Mouse (Mus musculus): ENCODE measurements around the gene Dok1. TPM values are rescaled to one million over a fixed set of nuclear protein-coding genes. Genes with fewer than 3 reads are reported as not detected.

Dok1 gene
- polyA plus RNA-seq, 1 experiment from 2014 or later: 14.9 TPM

DNA sequence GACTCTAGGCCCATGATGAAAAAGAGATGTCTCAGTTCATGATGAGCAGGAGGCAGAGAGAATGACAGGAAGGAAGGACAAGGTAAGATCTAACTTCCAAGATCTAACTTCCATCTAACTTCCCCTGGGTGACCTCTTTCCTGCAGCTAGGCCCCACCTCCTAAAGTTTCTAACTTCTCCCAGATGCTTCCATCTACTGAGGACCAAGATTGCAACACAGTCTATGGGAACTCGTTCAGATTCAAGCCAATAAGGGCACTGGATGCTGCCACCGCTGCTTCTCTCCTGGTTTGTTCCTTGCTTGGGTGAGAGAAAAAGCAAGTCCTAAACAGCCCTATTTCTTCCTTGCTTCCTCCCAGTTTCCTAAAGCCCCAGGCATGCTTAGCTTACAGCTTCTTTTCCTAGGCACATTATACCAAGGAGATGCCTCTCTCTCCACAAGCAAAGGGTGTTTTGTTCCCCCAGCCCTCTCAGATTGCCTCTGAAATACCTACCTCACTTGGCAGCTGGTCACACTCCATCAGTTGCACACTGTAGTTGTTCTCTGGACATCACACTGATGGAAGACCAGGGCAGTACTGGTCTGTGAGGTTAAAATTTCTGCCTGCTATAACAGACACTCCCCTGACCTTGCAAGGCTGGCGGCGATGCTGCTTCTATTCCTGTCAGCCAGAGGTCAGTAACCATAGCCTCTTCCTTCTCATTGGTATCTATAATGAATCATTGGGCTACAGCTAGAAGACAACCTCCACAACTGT is 12.3 kb downstream of the Dok1 start:
- H3K4me3 ChIP-seq: no peak overlapping the region
- 85% methylated on average over 4 of the region's 4 CpGs for WGBS
- no peaks in the 10 kb centered on the region for H3K36me3 ChIP-seq
- no peaks in the 10 kb centered on the region for H3K9me3 ChIP-seq (replicated peaks)
- H3K27ac ChIP-seq: no peak overlapping the region
- H3K27me3 ChIP-seq (ENCODE audit: low read depth, poor library complexity, severe bottlenecking): no peaks in the 10 kb centered on the region
- no peak for DNase-seq (ENCODE audit: low spot score)
- H3K4me1 ChIP-seq: peaks cover 4% of the 10 kb centered on the region

GRCm38 (mm10) chr6:83020121-83020520 is 13.2 kb downstream of the Dok1 start:
- 86% methylated on average over 6 of the region's 6 CpGs for WGBS
- Histone ChIP-seq H3K9me3 (replicated peaks) (no peaks in the 10 kb centered on the region), H3K36me3 (no peaks in the 10 kb centered on the region), H3K27ac (no peak overlapping the region), H3K4me1 (peaks cover 4% of the 10 kb centered on the region), H3K27me3 (ENCODE audit: low read depth, poor library complexity, severe bottlenecking) (no peaks in the 10 kb centered on the region), H3K4me3 (no peak overlapping the region)
- no peak for DNase-seq (ENCODE audit: low spot score)

DNA sequence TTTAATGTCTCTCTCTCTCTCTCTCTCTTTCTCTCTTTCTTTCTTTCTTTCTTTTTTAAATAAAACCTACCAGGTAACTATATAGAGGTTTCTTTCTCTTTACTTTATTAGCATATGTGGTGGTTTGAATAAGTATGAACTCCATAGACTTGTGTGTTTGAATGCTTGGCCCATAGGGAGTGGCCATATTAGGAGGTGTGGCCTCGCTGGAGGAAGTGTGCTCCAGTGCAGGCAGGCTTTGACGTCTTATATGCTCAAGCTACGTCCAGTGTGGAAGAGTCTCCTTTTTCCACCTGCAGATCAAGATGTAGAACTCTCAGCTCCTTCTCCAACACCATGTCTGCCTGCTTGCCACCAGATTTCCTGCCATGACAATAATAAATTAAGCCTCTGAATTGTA is 14.2 kb downstream of the Dok1 start:
- Histone ChIP-seq H3K4me3 (no peak overlapping the region), H3K9me3 (replicated peaks) (no peaks in the 10 kb centered on the region)
- WGBS: 80% methylated on average over 3 of the region's 3 CpGs

DNA sequence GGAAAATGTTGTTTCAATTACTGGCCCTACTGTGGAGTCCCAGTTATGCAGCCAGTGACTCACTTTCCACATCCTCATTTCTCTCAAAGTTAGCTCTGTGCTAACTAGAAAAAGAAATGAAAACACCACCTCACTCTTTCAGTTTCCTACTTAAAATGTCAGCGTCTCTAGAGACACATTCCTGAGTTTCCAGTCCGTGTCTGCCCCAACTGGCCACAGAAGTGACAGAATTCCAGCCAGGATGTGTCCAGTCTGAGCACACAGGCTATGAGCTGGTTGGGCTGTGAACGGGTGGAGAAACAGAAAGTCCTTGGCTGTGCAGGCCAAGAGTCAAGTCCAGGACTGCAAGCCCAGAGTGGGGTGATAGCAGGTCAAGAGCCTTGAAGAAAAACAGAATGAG is 16.1 kb downstream of the Dok1 start:
- 67% methylated on average over 3 of the region's 3 CpGs for WGBS
- Histone ChIP-seq H3K4me3 (no peak overlapping the region), H3K27me3 (ENCODE audit: low read depth, poor library complexity, severe bottlenecking) (no peaks in the 10 kb centered on the region), H3K36me3 (no peaks in the 10 kb centered on the region), H3K9me3 (replicated peaks) (no peaks in the 10 kb centered on the region), H3K4me1 (peaks cover 2% of the 10 kb centered on the region), H3K27ac (no peak overlapping the region)
- no peak for DNase-seq (ENCODE audit: low spot score)

More for the DNA sequence above, 14.2 kb downstream of the Dok1 start:
- Histone ChIP-seq H3K4me1 (peaks cover 1% of the 10 kb centered on the region), H3K36me3 (no peaks in the 10 kb centered on the region), H3K27me3 (ENCODE audit: low read depth, poor library complexity, severe bottlenecking) (no peaks in the 10 kb centered on the region), H3K27ac (no peak overlapping the region)
- DNase-seq (ENCODE audit: low spot score): no peak

- no peak for DNase-seq (ENCODE audit: low spot score)
- H3K9me3 ChIP-seq (replicated peaks): no peaks in the 10 kb centered on the region
- H3K27me3 ChIP-seq (ENCODE audit: low read depth, poor library complexity, severe bottlenecking): no peaks in the 10 kb centered on the region
- no peaks in the 10 kb centered on the region for H3K36me3 ChIP-seq
- H3K27ac ChIP-seq: no peak overlapping the region
- WGBS: 88% methylated on average over 2 of the region's 2 CpGs
- peaks cover 2% of the 10 kb centered on the region for H3K4me1 ChIP-seq
- no peak overlapping the region for H3K4me3 ChIP-seq
Measured at GRCm38 (mm10) chr6:83015749-83016148, 17.5 kb downstream of the Dok1 start.

DNA sequence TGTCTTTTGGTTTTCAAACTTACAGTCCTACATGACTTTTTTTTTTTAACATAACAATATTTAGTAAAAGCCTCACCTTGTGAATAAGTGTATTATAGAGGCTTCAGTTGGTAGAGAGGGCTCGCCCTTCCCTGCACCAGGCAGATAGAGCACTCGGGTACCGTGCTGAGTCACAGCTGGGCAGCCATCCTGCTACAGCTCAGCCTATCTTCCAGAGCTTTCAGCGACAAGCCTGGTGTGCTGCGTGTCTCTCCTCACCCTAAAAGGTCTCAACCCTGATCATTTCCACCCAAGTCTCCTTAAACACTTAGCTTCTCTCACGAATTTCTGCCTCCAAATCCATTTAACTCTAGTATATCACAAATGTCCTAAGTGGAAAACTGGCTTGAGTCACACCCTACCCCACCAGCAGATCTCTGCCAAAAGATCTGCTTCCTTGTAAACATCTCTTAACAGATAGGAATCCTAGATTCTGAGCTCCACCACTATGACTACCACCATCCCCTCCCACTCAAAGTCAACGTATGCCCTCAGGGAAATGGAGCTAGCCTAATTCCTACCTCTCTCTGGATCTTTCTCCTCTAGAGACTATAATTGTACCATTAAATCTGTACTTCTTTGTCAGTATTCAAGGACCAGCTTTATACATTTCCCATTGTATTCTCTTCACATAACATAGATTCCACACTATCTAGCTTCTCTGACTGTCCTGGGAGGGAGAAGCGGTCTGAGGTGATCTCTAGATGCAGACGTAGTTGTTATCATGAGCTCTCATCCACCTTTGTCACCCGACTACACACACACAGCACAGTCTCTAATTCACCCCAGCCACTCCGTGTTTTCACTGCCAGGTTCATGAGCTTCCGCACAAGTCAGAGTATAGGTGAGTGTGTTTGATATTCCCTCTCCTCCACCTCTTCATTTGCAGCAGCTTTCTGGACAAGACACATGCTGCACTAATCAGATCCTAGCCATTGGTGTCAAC is 18.5 kb downstream of the Dok1 start:
- DNase-seq (ENCODE audit: low spot score): no peak
- Histone ChIP-seq H3K4me3 (no peak overlapping the region), H3K27me3 (ENCODE audit: low read depth, poor library complexity, severe bottlenecking) (no peaks in the 10 kb centered on the region), H3K27ac (no peak overlapping the region), H3K36me3 (no peaks in the 10 kb centered on the region), H3K9me3 (replicated peaks) (no peaks in the 10 kb centered on the region), H3K4me1 (peaks cover 2% of the 10 kb centered on the region)
- WGBS: 81% methylated on average over 12 of the region's 12 CpGs

GRCm38 (mm10) chr6:83013444-83013843 is 19.8 kb downstream of the Dok1 start:
- Histone ChIP-seq H3K27ac (no peak overlapping the region), H3K36me3 (no peaks in the 10 kb centered on the region)
- WGBS: 85% methylated on average over 5 of the region's 5 CpGs

DNA sequence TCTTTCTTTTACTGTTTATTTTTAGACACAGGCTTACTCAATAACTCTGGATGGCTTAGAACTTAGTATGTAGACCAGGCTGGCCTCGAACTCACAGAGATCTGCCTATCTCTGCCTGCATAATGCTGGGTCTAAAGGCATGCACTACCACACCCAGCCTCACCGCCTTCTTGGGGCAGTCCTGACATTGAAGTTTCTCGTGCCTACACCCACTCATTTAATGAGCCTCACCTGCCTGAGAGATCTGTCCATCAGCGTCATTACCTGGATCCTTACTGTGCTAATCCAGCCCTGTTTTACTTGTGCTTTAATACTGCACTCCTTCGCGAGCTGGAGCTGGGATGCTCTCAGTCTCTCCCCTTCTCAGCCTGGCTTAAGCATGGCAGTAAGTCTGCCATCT is 21.5 kb downstream of the Dok1 start:
- no peak for DNase-seq (ENCODE audit: low spot score)
- Histone ChIP-seq H3K27me3 (ENCODE audit: low read depth, poor library complexity, severe bottlenecking) (no peaks in the 10 kb centered on the region), H3K4me3 (no peak overlapping the region), H3K36me3 (no peaks in the 10 kb centered on the region), H3K27ac (no peak overlapping the region), H3K9me3 (replicated peaks) (no peaks in the 10 kb centered on the region), H3K4me1 (peaks cover 2% of the 10 kb centered on the region; the same call in 1 of the 2 replicates)
- 80% methylated on average over 6 of the region's 6 CpGs for WGBS

More at GRCm38 (mm10) chr6:83013444-83013843, 19.8 kb downstream of the Dok1 start:
- Histone ChIP-seq H3K9me3 (replicated peaks) (no peaks in the 10 kb centered on the region), H3K4me3 (no peak overlapping the region), H3K27me3 (ENCODE audit: low read depth, poor library complexity, severe bottlenecking) (no peaks in the 10 kb centered on the region), H3K4me1 (peaks cover 2% of the 10 kb centered on the region)
- DNase-seq (ENCODE audit: low spot score): no peak

DNA sequence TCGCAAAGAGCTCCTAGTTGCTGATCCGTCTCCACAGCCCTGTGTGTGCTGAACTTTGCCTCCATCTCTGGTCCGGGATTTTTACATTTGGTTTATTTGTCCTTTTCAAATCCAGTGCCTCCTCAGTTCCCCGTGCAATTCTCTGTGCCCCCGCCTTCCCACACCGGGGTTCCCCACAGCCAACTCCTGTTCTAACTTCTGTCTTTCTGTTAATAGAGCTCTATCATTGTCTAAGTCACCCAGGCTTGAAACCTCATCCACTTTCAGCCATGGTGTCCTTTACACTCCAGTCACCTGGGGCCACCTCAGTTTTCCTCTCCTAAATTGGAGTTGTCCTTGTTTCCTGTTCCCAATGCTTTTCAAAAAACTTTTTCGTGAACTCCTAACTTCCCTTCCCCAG is 22.0 kb downstream of the Dok1 start:
- Histone ChIP-seq H3K4me3 (no peak overlapping the region), H3K36me3 (no peaks in the 10 kb centered on the region), H3K27ac (no peak overlapping the region), H3K9me3 (replicated peaks) (no peaks in the 10 kb centered on the region), H3K4me1 (peaks cover 2% of the 10 kb centered on the region; the same call in 1 of the 2 replicates), H3K27me3 (ENCODE audit: low read depth, poor library complexity, severe bottlenecking) (no peaks in the 10 kb centered on the region)
- no peak for DNase-seq (ENCODE audit: low spot score)
- WGBS: 91% methylated on average over 7 of the region's 7 CpGs

GRCm38 (mm10) chr6:83010010-83010409 is 23.3 kb downstream of the Dok1 start:
- H3K9me3 ChIP-seq (replicated peaks): no peaks in the 10 kb centered on the region
- H3K36me3 ChIP-seq: no peaks in the 10 kb centered on the region
- H3K4me3 ChIP-seq: no peak overlapping the region
- H3K27ac ChIP-seq: no peak overlapping the region
- peaks cover 4% of the 10 kb centered on the region; the same call in 1 of the 2 replicates for H3K4me1 ChIP-seq
- WGBS: 78% methylated on average over 7 of the region's 7 CpGs
- H3K27me3 ChIP-seq (ENCODE audit: low read depth, poor library complexity, severe bottlenecking): no peaks in the 10 kb centered on the region
- DNase-seq (ENCODE audit: low spot score): no peak

DNA sequence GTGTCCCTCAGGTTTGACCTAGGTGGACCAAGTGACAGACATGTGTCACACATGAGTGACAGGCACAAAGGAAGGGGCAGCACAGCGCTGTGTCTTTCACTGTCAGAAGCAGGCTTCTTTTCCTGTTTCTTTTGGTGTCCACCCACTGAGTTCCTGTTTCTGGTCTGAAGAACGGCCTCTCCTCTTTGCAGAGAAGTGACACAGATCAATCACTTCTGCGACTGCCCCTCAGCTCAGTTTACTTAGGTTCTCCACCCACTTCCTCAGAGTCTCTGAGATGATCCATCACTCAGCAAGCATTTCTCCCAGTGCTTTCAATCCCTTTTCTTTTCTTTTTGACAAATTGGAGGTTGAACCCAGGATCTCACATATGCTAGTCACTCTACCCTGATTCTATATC is 24.6 kb downstream of the Dok1 start:
- Histone ChIP-seq H3K27me3 (ENCODE audit: low read depth, poor library complexity, severe bottlenecking) (no peaks in the 10 kb centered on the region), H3K9me3 (replicated peaks) (no peaks in the 10 kb centered on the region), H3K36me3 (no peaks in the 10 kb centered on the region), H3K27ac (no peak overlapping the region), H3K4me3 (no peak overlapping the region), H3K4me1 (peaks cover 9% of the 10 kb centered on the region; the same call in 1 of the 2 replicates)
- no peak for DNase-seq (ENCODE audit: low spot score)
- 43% methylated on average over 3 of the region's 3 CpGs for WGBS

GRCm38 (mm10) chr6:83006114-83006513 is 27.2 kb downstream of the Dok1 start:
- no peaks in the 10 kb centered on the region for H3K27me3 ChIP-seq (ENCODE audit: low read depth, poor library complexity, severe bottlenecking)
- no peaks in the 10 kb centered on the region for H3K9me3 ChIP-seq (replicated peaks)
- peaks cover 7% of the 10 kb centered on the region; the same call in 1 of the 2 replicates for H3K4me1 ChIP-seq
- no peak overlapping the region for H3K27ac ChIP-seq
- no peak for DNase-seq (ENCODE audit: low spot score)
- H3K4me3 ChIP-seq: no peak overlapping the region
- no peaks in the 10 kb centered on the region for H3K36me3 ChIP-seq
- 87% methylated on average over 6 of the region's 6 CpGs for WGBS

All from limb, embryonic 10.5 days (tissue).